Mouse (Mus musculus): ENCODE data around the gene Gabrr3.

DNA sequence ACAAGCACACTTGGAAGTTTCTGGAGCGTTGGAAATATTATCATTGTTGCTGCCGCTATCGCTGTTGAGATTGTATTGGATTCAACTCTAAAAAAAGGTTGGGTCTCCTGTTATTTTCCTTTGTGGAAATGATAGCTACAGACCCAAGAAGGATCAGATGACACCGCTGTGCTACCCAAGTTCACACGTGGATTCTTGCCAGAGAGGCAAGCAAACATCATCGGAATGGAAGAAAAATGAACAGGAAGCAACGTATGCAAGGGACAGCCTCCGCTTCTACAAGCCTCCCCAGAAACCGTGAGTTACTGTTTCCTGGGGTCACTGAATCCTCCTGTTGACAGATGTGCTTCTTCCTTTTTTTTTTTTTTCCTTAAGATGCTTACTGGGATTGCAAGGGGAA, 2.3 kb upstream of the Gabrr3 start:
- TF ChIP-seq MAZ (IDR thresholded peaks at IDR 0.05; ENCODE audit: low read depth, low read length) (no peak), MAX (IDR thresholded peaks at IDR 0.05; ENCODE audit: low read length) (no peak), CTCF (conservative IDR thresholded peaks at IDR 0.05 in 1 of 2, IDR thresholded peaks at IDR 0.05 in 1 of 2; ENCODE audit: low read depth in 2 of 2, low read length in 2 of 2) (no peak), ZKSCAN1 (IDR thresholded peaks at IDR 0.05; ENCODE audit: borderline replicate concordance, low read depth, low read length) (no peak), POLR2A (IDR thresholded peaks at IDR 0.05; ENCODE audit: low read depth, low read length) (no peak), TCF12 (IDR thresholded peaks at IDR 0.05; ENCODE audit: low read depth, low read length) (no peak)

Data from CH12.LX (cell line).